Mouse (Mus musculus) lung, postnatal 4 days (tissue): Measurements from ENCODE around the gene Olfr688.

Experiments used
- DNase-seq, 2 experiments: peaks; one replicate each; pipeline ENCODE4 v3.0.0; 2021

Gene Olfr688

DNA sequence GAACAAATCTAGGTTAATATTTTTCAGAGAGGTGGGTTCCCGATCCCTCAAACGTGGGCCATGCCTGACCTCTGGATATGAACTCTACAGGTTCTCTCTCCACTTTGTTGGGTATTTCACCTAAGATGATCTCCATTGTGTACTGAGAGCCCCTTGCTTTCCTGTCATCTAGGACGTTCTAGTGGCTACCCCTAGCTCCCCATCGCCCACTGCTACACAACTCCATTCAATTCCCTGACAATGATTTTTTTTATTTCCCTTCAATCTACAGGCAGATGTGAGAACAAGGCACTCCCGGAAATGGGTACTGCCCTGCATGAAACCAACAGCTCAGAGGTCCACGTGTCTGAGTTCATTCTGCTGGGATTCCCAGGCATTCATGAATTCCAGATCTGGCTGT, at the start of gene Olfr688:
Gene Olfr688, plus strand, starts transcription at position 301 of the 400 bp plus-strand sequence.
- no peak for DNase-seq

DNA sequence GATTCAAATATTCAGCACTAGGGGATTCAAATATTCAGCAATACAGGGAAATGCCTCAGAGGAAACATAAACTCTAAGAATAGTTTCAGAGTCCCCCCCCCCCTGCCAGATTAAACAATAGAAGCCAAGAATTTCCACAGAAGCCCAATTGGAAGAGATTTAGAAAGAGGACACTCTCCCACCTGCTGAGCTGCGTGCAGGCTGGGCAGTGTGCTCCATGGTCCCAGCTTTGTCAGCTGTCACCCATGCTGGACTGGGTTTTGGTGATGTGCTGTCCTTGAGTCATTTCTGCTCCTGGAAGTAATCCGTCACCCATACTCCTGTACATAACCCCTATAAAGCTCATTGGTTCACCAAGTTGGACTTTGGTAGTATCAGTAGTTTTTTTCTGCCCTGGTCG, 40.2 kb upstream of the Olfr688 start:
- no peak for DNase-seq

DNA sequence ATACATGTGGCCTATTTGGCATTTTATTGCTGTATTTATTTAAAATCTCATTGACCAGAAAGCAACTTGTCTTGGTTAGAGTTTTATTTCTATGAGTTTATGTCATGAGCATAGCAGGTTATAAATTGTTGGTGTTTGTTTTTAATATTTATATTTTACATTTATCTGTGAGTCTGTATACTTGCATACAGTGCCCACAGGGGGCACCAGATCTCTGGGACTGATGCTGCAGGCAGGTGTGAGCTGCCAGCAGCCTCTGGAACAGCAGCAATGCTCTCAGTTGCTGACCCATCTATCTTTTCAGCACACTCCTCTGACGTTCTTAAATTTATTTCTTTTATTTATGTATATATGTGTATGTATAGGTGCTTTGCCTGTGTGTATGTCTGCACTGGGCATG, 39.7 kb upstream of the Olfr688 start:
- DNase-seq = no peak

DNA sequence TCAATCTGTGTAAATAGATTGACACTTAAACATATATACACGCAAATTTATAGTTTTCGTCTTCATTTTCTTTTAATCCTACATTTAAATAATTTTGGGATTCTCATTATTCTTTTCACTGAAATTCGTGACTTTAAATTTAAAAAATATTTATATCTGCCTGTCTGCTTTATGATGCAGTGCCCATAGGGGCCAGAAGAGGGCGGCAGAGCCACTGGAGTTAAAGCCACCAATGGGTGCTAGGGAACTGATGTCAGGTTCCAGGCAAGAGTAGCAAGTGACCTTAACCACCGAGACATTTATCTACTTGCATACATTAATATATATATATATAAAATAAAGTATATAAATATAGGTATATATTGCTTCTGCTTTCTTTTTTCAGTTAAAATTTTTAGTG, 31.2 kb upstream of the Olfr688 start:
- DNase-seq = peak in 1 of 2 experiments; percentile 32

DNA sequence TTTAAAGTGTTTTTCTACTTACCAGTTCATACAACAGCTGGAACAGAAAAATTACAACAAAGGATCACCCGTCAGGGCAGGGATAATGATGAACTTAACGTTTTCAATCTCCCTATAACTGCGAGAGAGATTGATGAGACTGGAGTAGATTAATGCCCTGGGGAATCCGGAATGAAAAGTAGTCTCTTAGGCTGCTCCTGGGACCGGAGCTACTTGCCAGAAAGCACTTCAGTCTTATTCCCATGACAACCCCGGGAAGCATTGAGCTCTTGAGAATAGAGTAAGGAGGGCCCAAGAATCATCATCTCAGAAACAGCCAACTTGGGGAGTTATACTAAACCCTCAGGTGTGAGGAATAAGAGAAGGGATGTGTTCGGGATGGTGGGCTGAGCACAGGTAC, 15.5 kb upstream of the Olfr688 start:
- DNase-seq = no peak

DNA sequence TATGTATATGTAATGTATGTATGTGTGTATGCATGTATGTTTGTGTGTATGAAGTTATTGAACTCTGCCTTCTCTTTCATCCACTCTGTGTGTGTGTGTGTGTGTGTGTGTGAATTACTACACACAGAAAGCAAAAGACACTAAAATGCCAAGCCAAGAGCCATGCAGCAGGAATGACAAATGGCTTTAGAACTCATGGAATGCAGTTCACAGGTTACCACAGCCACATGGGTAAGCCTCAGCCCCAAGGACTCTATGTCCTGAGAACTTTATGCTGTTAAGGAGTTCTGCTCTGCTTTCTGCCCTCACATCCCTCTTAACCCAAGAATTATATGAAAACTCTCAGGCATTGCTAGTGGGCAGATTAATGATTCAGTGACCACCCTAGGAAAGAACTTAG, 2.2 kb downstream of the Olfr688 start:
- no peak for DNase-seq

DNA sequence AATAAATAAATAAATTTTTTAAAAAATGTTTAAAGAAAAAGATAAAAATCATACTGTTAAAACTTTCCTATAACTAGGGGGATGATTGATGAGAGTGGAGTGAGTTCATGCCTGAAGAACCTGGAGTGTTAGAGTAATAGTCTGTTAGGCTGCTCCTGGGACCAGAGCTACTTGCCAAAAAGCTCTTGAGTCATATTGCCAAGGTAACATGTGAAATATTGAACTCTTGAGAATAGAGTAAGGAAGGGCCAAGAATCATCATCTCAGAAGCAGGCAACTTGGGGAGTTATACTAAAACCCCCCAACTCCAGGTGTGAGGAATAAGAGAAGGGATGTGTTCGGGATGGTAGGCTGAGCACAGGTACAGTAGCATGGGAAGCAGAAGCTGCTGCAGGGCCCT, 23.0 kb downstream of the Olfr688 start, which contains the start of gene Olfr689:
Gene Olfr689, plus strand, starts transcription at position 301 of the 400 bp plus-strand sequence.
- DNase-seq = no peak

DNA sequence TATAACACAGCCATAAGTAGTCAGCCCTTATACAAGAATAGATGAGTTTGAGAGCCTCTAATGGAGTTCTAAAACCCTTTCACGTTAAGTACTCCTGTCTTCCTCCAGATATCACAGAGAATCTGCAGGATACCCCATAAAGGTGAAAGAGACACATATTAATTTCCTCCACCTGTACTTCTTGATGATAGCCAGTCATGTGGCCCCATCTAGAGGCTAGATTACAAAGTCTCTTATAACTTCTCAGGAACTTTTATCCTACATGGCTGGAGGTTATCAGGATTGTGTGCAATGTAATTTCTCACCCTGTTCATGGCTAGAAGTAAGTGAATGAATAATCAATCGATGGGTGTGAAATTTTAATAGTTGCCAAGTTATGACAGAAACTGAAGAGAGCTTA, 37.4 kb downstream of the Olfr688 start:
- no peak for DNase-seq

DNA sequence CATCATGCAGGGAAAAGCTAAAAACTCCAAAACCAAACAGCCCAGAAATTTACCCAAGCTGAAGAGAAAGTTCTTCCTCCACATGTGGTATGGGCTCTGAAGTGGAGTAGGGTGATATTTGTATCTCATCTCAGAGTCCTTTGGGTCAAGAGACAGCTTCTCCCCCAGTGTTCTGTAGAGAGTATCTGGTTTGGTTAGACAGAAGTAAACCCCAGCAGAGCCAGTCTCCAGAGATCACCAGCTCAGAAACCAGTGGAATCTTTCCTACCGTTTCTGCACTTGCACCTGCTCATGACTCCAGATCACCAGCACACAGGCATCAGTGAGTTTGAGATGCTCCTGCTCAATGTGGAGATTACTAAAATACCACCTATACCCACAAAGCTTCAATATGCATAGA, 46.1 kb downstream of the Olfr688 start, which contains the start of gene Olfr690:
Gene Olfr690, minus strand, starts transcription at position 101 of the 400 bp plus-strand sequence.
- no peak for DNase-seq
